Mouse (Mus musculus) gastrocnemius, postnatal 36 days (tissue): Measurements from ENCODE around the gene Arl13b. TPM values are rescaled to one million over a fixed set of nuclear protein-coding genes. Genes with fewer than 3 reads are reported as not detected.

ENCODE experiments used
- microRNA-seq, 2 experiments: library from miRNA; unstranded; fragments of <30 nt; microRNA quantifications; one replicate each; pipeline ENCODE4 v1.2.0; 2021
- total RNA-seq, 2 experiments: library from RNA; stranded (reverse); gene quantifications; 2 replicates each; pipeline ENCODE4 v1.2.3; 2021

Gene Arl13b
- total RNA-seq, 2 experiments from 2014 or later = 2.7 to 3.3 TPM

Small RNA genes within 50 kb of the gene (microRNA-seq; reads per million reads assigned to microRNA genes)
- 0 reads per million in 2 experiments for gene Gm25986

Other genes starting within 250 kb of the Arl13b start
- 1 to 10 TPM; 6.0 to 6.8 TPM for gene Nsun3, start 60.2 kb downstream of the Arl13b start, total RNA-seq
- gene Stx19, start 32.4 kb downstream of the Arl13b start, total RNA-seq = not detected
- gene Pros1, start 7.3 kb upstream of the Arl13b start, total RNA-seq = 1 to 10 TPM; 6.1 TPM